In genomic region chr9:60147401-60147800, GRCm38 (mm10) we compare ENCODE assay signal across 14 mouse cellular contexts.
"Had no signal": no experiment of that assay in that cellular context is flagged by ENCODE, and none has a peak within 500 bp of the region (broad histone marks: within the 10 kb centered on the region; RNA-seq: fewer than 3 reads in every experiment).

No protein-coding gene starts in this region.

- H3K9ac ChIP-seq: kidney, embryonic 15.5 days; limb, embryonic 13.5 days; liver, embryonic 15.5 days had no signal

- H3K36me3 ChIP-seq: kidney, embryonic 15.5 days; limb, embryonic 13.5 days; liver, embryonic 15.5 days had no signal

- H3K4me1 ChIP-seq: kidney, embryonic 15.5 days; liver, embryonic 15.5 days had no signal

- ATAC-seq: lung, postnatal 0 days had no signal

- H3K4me2 ChIP-seq: kidney, embryonic 15.5 days; limb, embryonic 13.5 days; liver, embryonic 11.5 days; liver, embryonic 15.5 days had no signal

- H3K27me3 ChIP-seq: kidney, embryonic 15.5 days; liver, embryonic 15.5 days had no signal

- H3K4me3 ChIP-seq: kidney, embryonic 15.5 days; left cerebral cortex, adult 2 months; limb, embryonic 13.5 days; liver, embryonic 15.5 days had no signal

- H3K27ac ChIP-seq: kidney, embryonic 15.5 days; left cerebral cortex, adult 2 months; limb, embryonic 13.5 days; liver, embryonic 15.5 days had no signal

- DNase-seq: kidney, adult 2 months; kidney, postnatal 14 days; lung, adult 2 months; lung, postnatal 36 days; midbrain, embryonic 14.5 days; right cerebral cortex, adult 18-20 months; right cerebral cortex, postnatal 25 days; thymus, postnatal 36 days had no signal

- H3K9me3 ChIP-seq: kidney, embryonic 15.5 days; limb, embryonic 13.5 days; liver, embryonic 15.5 days had no signal
